Mouse (Mus musculus) c-Kit-positive CD71-positive TER-119-negative erythroid progenitor cells, embryonic 14.5 days (primary cell): ENCODE data around the gene Itpa.

Experiments used
- DNase-seq: peaks from one replicate; pipeline ENCODE4 v3.0.0-alpha.2; 2013; ENCODE audit warnings: low read depth

The Itpa gene

GRCm38 (mm10) chr2:130728906-130729585 lies 61.6 kb downstream of the Itpa start:
- DNase-seq = no peak

- DNase-seq = no peak
Measured at GRCm38 (mm10) chr2:130730746-130731145, 63.3 kb downstream of the Itpa start.
